ENCODE assay signal across 8 mouse cellular contexts in the genomic region with DNA sequence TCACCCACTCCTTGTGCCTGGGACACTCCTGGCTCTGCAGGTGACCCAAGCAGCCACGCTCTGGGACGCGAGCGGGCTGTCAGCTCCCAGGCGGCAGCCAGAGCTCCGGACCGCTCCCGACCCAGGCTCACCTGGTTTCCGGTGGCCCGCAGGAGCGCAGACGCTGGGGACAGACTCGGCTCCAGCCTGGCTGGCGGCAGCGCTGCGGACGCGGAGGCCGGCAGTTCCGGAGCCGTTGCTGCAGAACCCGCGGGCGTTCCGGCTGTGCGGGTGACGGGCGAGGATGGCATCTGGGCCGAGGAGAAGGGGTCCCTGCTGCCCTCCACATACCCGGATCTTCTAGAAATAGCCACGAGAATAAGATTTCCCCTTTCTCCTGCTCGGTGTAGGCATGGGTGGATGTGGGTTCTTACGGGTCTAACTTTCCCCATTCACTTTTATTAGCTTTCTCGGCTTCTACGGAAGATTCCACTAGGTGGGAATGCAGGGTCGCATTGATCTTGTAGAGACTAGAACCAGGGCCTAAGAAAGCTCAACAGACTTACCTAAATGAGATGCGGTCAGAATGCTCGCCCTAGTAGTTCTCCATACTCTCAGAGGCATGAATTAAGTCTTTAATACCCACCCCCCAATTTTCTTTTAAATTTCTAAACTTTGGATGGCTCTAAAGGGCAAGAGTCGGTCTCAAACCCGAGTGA. TPM values are rescaled to one million over a fixed set of nuclear protein-coding genes. Genes with fewer than 3 reads are reported as not detected.
DNase-seq lines count a peak whose midpoint lies in the region; ATAC-seq and TF ChIP-seq lines count a peak whose summit lies in the region.

A gene (minus strand): TSS at position 648 of the 698 bp plus-strand sequence.

- no peak for TF ChIP-seq POLR2A in lung, adult 2 months (IDR thresholded peaks at IDR 0.05; ENCODE audit: borderline replicate concordance, extremely low read depth, low read depth, low read length)
- 0 out of 2 replicates have a peak, but pooled peaks have one; percentile 29 for TF ChIP-seq POLR2A in bone marrow, adult 2 months (IDR thresholded peaks at IDR 0.05; ENCODE audit: borderline replicate concordance, control insufficient read depth, low read depth, low read length)
- no peak for TF ChIP-seq POLR2A in embryonic fibroblast, embryonic 13.5 days (IDR thresholded peaks at IDR 0.05; ENCODE audit: low read depth, low read length)

- H3K4me1 ChIP-seq in lung, adult 2 months (ENCODE audit: control insufficient read depth, insufficient read depth, low read length): peaks cover 10% of the 10 kb centered on the region
- H3K4me1 ChIP-seq in bone marrow, adult 2 months (ENCODE audit: control insufficient read depth, insufficient read depth, low read length): peaks cover 1% of the 10 kb centered on the region; the same call in 1 of the 2 replicates
- H3K4me1 ChIP-seq in embryonic fibroblast, embryonic 13.5 days (ENCODE audit: control insufficient read depth, insufficient read depth, low read length): peaks cover 7% of the 10 kb centered on the region
- peaks cover 22% of the 10 kb centered on the region for H3K4me1 ChIP-seq in intestine, embryonic 16.5 days (ENCODE audit: control insufficient read depth, insufficient read depth, low read length)
- peaks cover 19% of the 10 kb centered on the region for H3K4me1 ChIP-seq in stomach, embryonic 14.5 days (ENCODE audit: control insufficient read depth, insufficient read depth, low read length)

- no peaks in the 10 kb centered on the region for H3K27me3 ChIP-seq in intestine, embryonic 16.5 days (replicated peaks; ENCODE audit: control insufficient read depth, insufficient read depth, low read length)
- 0 out of 2 replicates have a peak, but pooled peaks cover 2% of the 10 kb centered on the region for H3K27me3 ChIP-seq in stomach, embryonic 14.5 days (ENCODE audit: control insufficient read depth, insufficient read depth, low read length)

- no peaks in the 10 kb centered on the region for H3K36me3 ChIP-seq in intestine, embryonic 16.5 days (ENCODE audit: control insufficient read depth, insufficient read depth, low read length)
- no peaks in the 10 kb centered on the region; the same call in 1 of the 2 replicates for H3K36me3 ChIP-seq in stomach, embryonic 14.5 days (ENCODE audit: control insufficient read depth, insufficient read depth, low read length)

- peak within 1 kb of the TSS; percentile 97 for H3K27ac ChIP-seq in bone marrow, adult 2 months (ENCODE audit: control insufficient read depth, insufficient read depth, low read depth, low read length, poor library complexity)
- 0 out of 2 replicates have a peak within 1 kb of the TSS, but pooled peaks have one; percentile 7 for H3K27ac ChIP-seq in embryonic fibroblast, embryonic 13.5 days (ENCODE audit: insufficient read depth, low read length)
- H3K27ac ChIP-seq in intestine, embryonic 16.5 days (ENCODE audit: low read length): peak within 1 kb of the TSS; percentile 97
- peak within 1 kb of the TSS; percentile 96 for H3K27ac ChIP-seq in stomach, embryonic 14.5 days (ENCODE audit: low read length)

- no peaks in the 10 kb centered on the region for H3K9me3 ChIP-seq in intestine, embryonic 16.5 days (ENCODE audit: control insufficient read depth, low read length)
- H3K9me3 ChIP-seq in stomach, embryonic 14.5 days (ENCODE audit: control insufficient read depth, low read depth, low read length): no peaks in the 10 kb centered on the region

- H3K9ac ChIP-seq in intestine, embryonic 16.5 days (ENCODE audit: low read depth, low read length): peak within 1 kb of the TSS; percentile 76
- peak within 1 kb of the TSS; percentile 46 for H3K9ac ChIP-seq in stomach, embryonic 14.5 days (replicated peaks; ENCODE audit: low read depth, low read length)

- no peak for DNase-seq in lung, adult 2 months
- DNase-seq in lung, postnatal 25 days (ENCODE audit: low spot score): no peak
- peak; percentile 37 to 57 for DNase-seq in lung, postnatal 4 days
- DNase-seq in T-cell, adult 2 months (ENCODE audit: low spot score): no peak

- peak within 1 kb of the TSS; percentile 82 for H3K4me2 ChIP-seq in intestine, embryonic 16.5 days (ENCODE audit: low read depth, low read length)
- peak within 1 kb of the TSS; percentile 79 for H3K4me2 ChIP-seq in stomach, embryonic 14.5 days (replicated peaks; ENCODE audit: low read depth, low read length)

- peak within 1 kb of the TSS; percentile 28 for H3K4me3 ChIP-seq in lung, adult 2 months (replicated peaks; ENCODE audit: extremely low read depth, low read depth, low read length)
- H3K4me3 ChIP-seq in bone marrow, adult 2 months (replicated peaks; ENCODE audit: control insufficient read depth, low read depth, low read length): peak within 1 kb of the TSS; percentile 61
- H3K4me3 ChIP-seq in embryonic fibroblast, embryonic 13.5 days (ENCODE audit: insufficient read depth, low read length): peak within 1 kb of the TSS; percentile 48
- H3K4me3 ChIP-seq in intestine, embryonic 16.5 days (ENCODE audit: low read length): peak within 1 kb of the TSS; percentile 99
- peak within 1 kb of the TSS; percentile 99 for H3K4me3 ChIP-seq in stomach, embryonic 14.5 days (ENCODE audit: low read depth, low read length)

- 15% methylated on average over 40 of the region's 40 CpGs for WGBS in lung, adult 2 months
- 6% methylated on average over 40 of the region's 40 CpGs for WGBS in bone marrow, adult 2 months
- WGBS in intestine, embryonic 16.5 days: 10% methylated on average over 40 of the region's 40 CpGs
- 9% methylated on average over 40 of the region's 40 CpGs for WGBS in stomach, embryonic 14.5 days

- ATAC-seq in intestine, embryonic 16.5 days: no peak
- no peak for ATAC-seq in stomach, embryonic 14.5 days (ENCODE audit: insufficient number of reproducible peaks, insufficient read depth, low FRiP score, low read depth)

- TF ChIP-seq CTCF in lung, adult 2 months (IDR thresholded peaks at IDR 0.05; ENCODE audit: insufficient read depth, low read length): no peak
- no peak for TF ChIP-seq CTCF in bone marrow, adult 2 months (IDR thresholded peaks at IDR 0.05; ENCODE audit: control insufficient read depth, insufficient read depth, low read length)
- no peak for TF ChIP-seq CTCF in embryonic fibroblast, embryonic 13.5 days (IDR thresholded peaks at IDR 0.05; ENCODE audit: borderline replicate concordance, insufficient read depth, low read length)

RNA-seq across cellular contexts. Expression of the gene that starts here (rescaled TPM):
- polyA plus RNA-seq in lung, adult 2 months (2012; rRNA removed): 0.40 and 1.2 TPM in 2 replicates
- polyA plus RNA-seq in bone marrow, adult 2 months (2011; ENCODE audit: insufficient read depth, insufficient read length, low replicate concordance, missing spikeins): 5.3 and 5.9 TPM in 2 replicates
- 0.67 and 1.0 TPM in 2 replicates for polyA plus RNA-seq in embryonic fibroblast, embryonic 13.5 days (2011; ENCODE audit: insufficient read length, low read depth, missing spikeins)
- polyA plus RNA-seq in intestine, embryonic 16.5 days (2015; fragmentation: Nextera tagmentation; extraction: Ambion mirVana): 0.17 and 0.28 TPM in 2 replicates
- 0.94 and 1.9 TPM in 2 replicates for polyA plus RNA-seq in stomach, embryonic 14.5 days (2014; fragmentation: Nextera tagmentation; extraction: Ambion mirVana)

Comparison
In these comparisons a context has a peak if more than half of its experiments do, and no peak if none do; other contexts are left out.
1. DNase-seq: peak in lung, postnatal 4 days (2 of 2); none in lung, adult 2 months (single experiment), lung, postnatal 25 days (single experiment) and T-cell, adult 2 months (single experiment).
2. H3K4me3 ChIP-seq: peak in every context shown above with its lines; median percentile 99 in intestine, embryonic 16.5 days; 99 in stomach, embryonic 14.5 days; 61 in bone marrow, adult 2 months; 48 in embryonic fibroblast, embryonic 13.5 days; 28 in lung, adult 2 months.
3. H3K27ac ChIP-seq: peak in every context shown above with its lines; median percentile 97 in bone marrow, adult 2 months; 97 in intestine, embryonic 16.5 days; 96 in stomach, embryonic 14.5 days; 7 in embryonic fibroblast, embryonic 13.5 days.